In the genomic region with DNA sequence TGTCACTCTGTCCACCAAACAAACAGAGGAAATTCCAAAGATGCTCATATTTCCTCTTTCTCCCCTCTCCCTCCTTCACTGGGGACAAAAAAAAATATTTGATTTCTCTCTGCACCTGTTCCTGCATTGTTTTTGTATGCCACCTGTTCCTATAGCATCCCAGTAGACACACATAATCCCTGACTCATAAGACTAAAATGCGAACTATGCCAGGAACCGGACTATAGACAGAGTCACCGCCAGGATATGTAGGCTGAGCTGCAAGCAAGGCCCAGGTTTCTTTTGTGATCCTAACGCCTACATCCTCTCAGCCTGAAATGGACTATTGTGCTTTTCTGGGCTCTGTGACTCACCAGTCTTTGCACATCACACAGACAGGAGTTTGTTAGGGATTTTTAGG, we compare ENCODE assay signal across 13 mouse cellular contexts.
DNase-seq lines count a peak whose midpoint lies in the region; ATAC-seq lines count a peak whose summit lies in the region.
"Had no signal": no experiment of that assay in that cellular context is flagged by ENCODE, and none has a peak within 500 bp of the region (broad histone marks: within the 10 kb centered on the region; RNA-seq: fewer than 3 reads in every experiment).

No protein-coding gene starts in this region.

- H3K36me3 ChIP-seq in midbrain, embryonic 14.5 days (ENCODE audit: control insufficient read depth, insufficient read depth, low read length): no peaks in the 10 kb centered on the region
- H3K36me3 ChIP-seq: liver, embryonic 13.5 days had no signal

- no peak overlapping the region for H3K4me3 ChIP-seq in midbrain, embryonic 14.5 days (replicated peaks; ENCODE audit: low read depth, low read length)
- H3K4me3 ChIP-seq: liver, embryonic 13.5 days had no signal

- no peaks in the 10 kb centered on the region for H3K4me1 ChIP-seq in midbrain, embryonic 14.5 days (ENCODE audit: control insufficient read depth, insufficient read depth, low read length)
- H3K4me1 ChIP-seq: liver, embryonic 13.5 days had no signal

- no peaks in the 10 kb centered on the region for H3K27me3 ChIP-seq in midbrain, embryonic 14.5 days (ENCODE audit: control insufficient read depth, insufficient read depth, low read length)
- H3K27me3 ChIP-seq: liver, embryonic 13.5 days had no signal

- H3K9ac ChIP-seq in midbrain, embryonic 14.5 days (replicated peaks; ENCODE audit: low read length): no peak overlapping the region
- H3K9ac ChIP-seq: liver, embryonic 13.5 days had no signal

- no peak overlapping the region for H3K27ac ChIP-seq in midbrain, embryonic 14.5 days (replicated peaks; ENCODE audit: low read depth, low read length)
- H3K27ac ChIP-seq: kidney, postnatal 0 days; liver, embryonic 13.5 days; macrophage had no signal

- intact Hi-C loops in left cerebral cortex, postnatal 14 days (cut with DNase I): loop anchor here (5.0 kb wide), 1 partner anchor 94 kb away; no protein-coding TSS in a partner anchor

- ATAC-seq in inflammation-experienced regulatory T-cells, adult 6 months: no peak
- ATAC-seq in midbrain, embryonic 14.5 days (ENCODE audit: low FRiP score, low TSS enrichment): no peak
- ATAC-seq: hindbrain, embryonic 16.5 days had no signal

- 63% methylated on average over 4 of the region's 4 CpGs for WGBS in midbrain, embryonic 14.5 days

- H3K4me2 ChIP-seq in midbrain, embryonic 14.5 days (ENCODE audit: low read length): no peak overlapping the region
- H3K4me2 ChIP-seq: liver, embryonic 13.5 days had no signal

- H3K9me3 ChIP-seq in midbrain, embryonic 14.5 days (ENCODE audit: control insufficient read depth, low read length): no peaks in the 10 kb centered on the region
- H3K9me3 ChIP-seq: liver, embryonic 13.5 days had no signal

- DNase-seq in right cerebral cortex, adult 18-20 months: peak; percentile 83
- no peak for DNase-seq in right cerebral cortex, postnatal 4 days
- DNase-seq in brain, adult 2 months (ENCODE audit: low read depth, low spot score): peak; percentile 95
- peak; percentile 39 to 72 for DNase-seq in left cerebral cortex, postnatal 14 days (ENCODE audit: low spot score in 2 of 2)
- DNase-seq in thymus, postnatal 10 days (ENCODE audit: low spot score in 2 of 2): no peak
- no peak for DNase-seq in midbrain, embryonic 14.5 days
- DNase-seq: adrenal gland, postnatal 10 days; cerebellum, adult 11 months; liver, embryonic 13.5 days had no signal

Comparison
In these comparisons a context has a peak if more than half of its experiments do, and no peak if none do; other contexts are left out.
1. DNase-seq: peak in right cerebral cortex, adult 18-20 months (single experiment), brain, adult 2 months (single experiment) and left cerebral cortex, postnatal 14 days (2 of 2); none in right cerebral cortex, postnatal 4 days (single experiment), thymus, postnatal 10 days (0 of 2) and midbrain, embryonic 14.5 days (single experiment).